Mouse (Mus musculus): Measurements from ENCODE around the gene Col4a5. TPM values are rescaled to one million over a fixed set of nuclear protein-coding genes. Genes with fewer than 3 reads are reported as not detected.

Gene Col4a5
- polyA plus RNA-seq, 1 experiment from 2014 or later: 35.5 TPM

Other genes starting within 250 kb of the Col4a5 start
- gene Col4a6, start 1.3 kb upstream of the Col4a5 start, polyA plus RNA-seq (2015; fragmentation: Nextera tagmentation; extraction: Ambion mirVana): 8.5 and 8.9 TPM in 2 replicates
- gene Irs4, start 249.9 kb downstream of the Col4a5 start, polyA plus RNA-seq (2015; fragmentation: Nextera tagmentation; extraction: Ambion mirVana): 0.06 TPM in 1 of 2 replicates, not detected in the other